In genomic region chr13:60691940-60692339, GRCm38 (mm10) we compare ENCODE assay signal across 25 mouse cellular contexts.
"Had no signal": no experiment of that assay in that cellular context is flagged by ENCODE, and none has a peak within 500 bp of the region (broad histone marks: within the 10 kb centered on the region; RNA-seq: fewer than 3 reads in every experiment).

No protein-coding gene starts in this region.

- DNase-seq: gastrocnemius, postnatal 10 days; gastrocnemius, postnatal 25 days; heart, adult 18-20 months; heart, postnatal 14 days; heart, postnatal 36 days; kidney, adult 11 months; kidney, adult 2 months; kidney, adult 9 months; kidney, postnatal 14 days; kidney, postnatal 36 days; layer of hippocampus, postnatal 36 days; left cerebral cortex, postnatal 4 days had no signal

- H3K36me3 ChIP-seq: heart, embryonic 13.5 days; heart, embryonic 15.5 days; hindbrain, embryonic 15.5 days; kidney, embryonic 15.5 days had no signal

- H3K27ac ChIP-seq: gastrocnemius, adult 2 months; heart, embryonic 13.5 days; heart, embryonic 15.5 days; hindbrain, embryonic 13.5 days; hindbrain, embryonic 15.5 days; hindbrain, postnatal 0 days; kidney, embryonic 15.5 days; kidney, postnatal 0 days; limb, embryonic 13.5 days; limb, embryonic 15.5 days had no signal

- H3K9me3 ChIP-seq: heart, embryonic 15.5 days; hindbrain, embryonic 13.5 days; hindbrain, embryonic 15.5 days; kidney, embryonic 15.5 days; limb, embryonic 15.5 days had no signal

- H3K4me2 ChIP-seq: heart, embryonic 11.5 days; heart, embryonic 13.5 days; heart, embryonic 15.5 days; hindbrain, embryonic 13.5 days; hindbrain, embryonic 15.5 days; kidney, embryonic 15.5 days; limb, embryonic 13.5 days; limb, embryonic 15.5 days had no signal

- ATAC-seq: forebrain, embryonic 16.5 days; hindbrain, postnatal 0 days; intestine, embryonic 16.5 days had no signal

- H3K9ac ChIP-seq: heart, embryonic 13.5 days; heart, embryonic 15.5 days; hindbrain, embryonic 13.5 days; hindbrain, embryonic 15.5 days; kidney, embryonic 15.5 days; limb, embryonic 13.5 days; limb, embryonic 15.5 days had no signal

- H3K27me3 ChIP-seq: heart, embryonic 13.5 days; heart, embryonic 15.5 days; hindbrain, embryonic 13.5 days; hindbrain, embryonic 15.5 days; kidney, embryonic 15.5 days; limb, embryonic 13.5 days; limb, embryonic 15.5 days had no signal

- H3K4me3 ChIP-seq: gastrocnemius, adult 2 months; heart, embryonic 13.5 days; heart, embryonic 15.5 days; hindbrain, embryonic 13.5 days; hindbrain, embryonic 15.5 days; kidney, embryonic 15.5 days; limb, embryonic 13.5 days; limb, embryonic 15.5 days had no signal
